ENCODE assay signal across 17 mouse cellular contexts in genomic region chr3:154787611-154788010, GRCm38 (mm10).
"Had no signal": no experiment of that assay in that cellular context is flagged by ENCODE, and none has a peak within 500 bp of the region (broad histone marks: within the 10 kb centered on the region; RNA-seq: fewer than 3 reads in every experiment).

No protein-coding gene starts in this region.

- DNase-seq: lung, adult 18-20 months; lung, embryonic 14.5 days; lung, postnatal 10 days; lung, postnatal 4 days; midbrain, embryonic 14.5 days; right cerebral cortex, postnatal 14 days; thymus, adult 2 months; thymus, postnatal 25 days; thymus, postnatal 4 days had no signal

- H3K4me3 ChIP-seq: midbrain, embryonic 10.5 days; midbrain, embryonic 12.5 days; myocyte; neural tube, embryonic 13.5 days; neural tube, embryonic 15.5 days; stomach, embryonic 15.5 days had no signal

- H3K9me3 ChIP-seq: midbrain, embryonic 10.5 days; midbrain, embryonic 12.5 days; neural tube, embryonic 13.5 days; neural tube, embryonic 15.5 days; stomach, embryonic 15.5 days had no signal

- ATAC-seq: midbrain, embryonic 16.5 days had no signal

- H3K9ac ChIP-seq: lung, embryonic 14.5 days; midbrain, embryonic 12.5 days; neural tube, embryonic 13.5 days; neural tube, embryonic 15.5 days; stomach, embryonic 15.5 days had no signal

- H3K4me1 ChIP-seq: midbrain, embryonic 12.5 days; neural tube, embryonic 13.5 days; stomach, embryonic 15.5 days had no signal

- H3K27ac ChIP-seq: midbrain, embryonic 10.5 days; midbrain, embryonic 12.5 days; neural tube, embryonic 13.5 days; neural tube, embryonic 15.5 days; stomach, embryonic 15.5 days; stomach, postnatal 0 days had no signal

- H3K4me2 ChIP-seq: lung, embryonic 14.5 days; midbrain, embryonic 12.5 days; neural tube, embryonic 13.5 days; neural tube, embryonic 15.5 days; stomach, embryonic 15.5 days had no signal

- H3K36me3 ChIP-seq: midbrain, embryonic 10.5 days; midbrain, embryonic 12.5 days; neural tube, embryonic 13.5 days; neural tube, embryonic 15.5 days; stomach, embryonic 15.5 days had no signal

- H3K27me3 ChIP-seq: midbrain, embryonic 12.5 days; neural tube, embryonic 13.5 days; neural tube, embryonic 15.5 days; stomach, embryonic 15.5 days had no signal
